Mouse (Mus musculus): ENCODE results near the gene Myo15b. TPM values are rescaled to one million over a fixed set of nuclear protein-coding genes. Genes with fewer than 3 reads are reported as not detected.

The Myo15b gene
- polyA plus RNA-seq, 1 experiment, result 12.1 TPM

DNA sequence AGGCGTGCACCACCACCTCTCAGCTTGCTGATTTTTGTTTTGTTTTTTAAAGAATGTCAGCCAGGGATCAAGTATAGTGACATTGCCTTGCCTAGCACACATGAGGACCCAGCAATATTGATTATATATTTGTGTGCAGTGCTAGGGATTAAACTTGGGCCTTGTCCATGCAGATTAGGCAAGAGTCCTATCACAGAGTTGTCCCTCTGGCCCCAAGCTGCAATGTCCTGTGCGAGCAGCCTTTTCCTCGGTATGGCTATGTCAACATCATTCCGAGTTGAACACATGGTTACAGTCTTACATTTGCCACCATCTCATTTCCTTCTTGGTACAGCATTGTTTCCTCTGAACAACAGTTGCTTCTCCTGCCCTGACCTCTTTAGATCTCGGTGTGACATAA, 60.9 kb downstream of the Myo15b start:
- TF ChIP-seq CTCF (IDR thresholded peaks at IDR 0.05; ENCODE audit: control insufficient read depth, insufficient read depth, insufficient replicate concordance, low read depth, low read length), result no peak
- TF ChIP-seq POLR2A (IDR thresholded peaks at IDR 0.05; ENCODE audit: control insufficient read depth, low read depth, low read length), result no peak
- H3K4me3 ChIP-seq (ENCODE audit: control insufficient read depth, low read depth, low read length), result no peak overlapping the region
- H3K27ac ChIP-seq (ENCODE audit: control insufficient read depth, insufficient read depth, low read depth, low read length), result no peak overlapping the region
- no peaks in the 10 kb centered on the region for H3K27me3 ChIP-seq (ENCODE audit: control insufficient read depth, insufficient read depth, low read length)
- H3K36me3 ChIP-seq (ENCODE audit: control insufficient read depth, insufficient read depth, low read length), result peaks cover 2% of the 10 kb centered on the region; the same call in 1 of the 2 replicates
- no peaks in the 10 kb centered on the region for H3K4me1 ChIP-seq (ENCODE audit: control insufficient read depth, insufficient read depth, low read length)

DNA sequence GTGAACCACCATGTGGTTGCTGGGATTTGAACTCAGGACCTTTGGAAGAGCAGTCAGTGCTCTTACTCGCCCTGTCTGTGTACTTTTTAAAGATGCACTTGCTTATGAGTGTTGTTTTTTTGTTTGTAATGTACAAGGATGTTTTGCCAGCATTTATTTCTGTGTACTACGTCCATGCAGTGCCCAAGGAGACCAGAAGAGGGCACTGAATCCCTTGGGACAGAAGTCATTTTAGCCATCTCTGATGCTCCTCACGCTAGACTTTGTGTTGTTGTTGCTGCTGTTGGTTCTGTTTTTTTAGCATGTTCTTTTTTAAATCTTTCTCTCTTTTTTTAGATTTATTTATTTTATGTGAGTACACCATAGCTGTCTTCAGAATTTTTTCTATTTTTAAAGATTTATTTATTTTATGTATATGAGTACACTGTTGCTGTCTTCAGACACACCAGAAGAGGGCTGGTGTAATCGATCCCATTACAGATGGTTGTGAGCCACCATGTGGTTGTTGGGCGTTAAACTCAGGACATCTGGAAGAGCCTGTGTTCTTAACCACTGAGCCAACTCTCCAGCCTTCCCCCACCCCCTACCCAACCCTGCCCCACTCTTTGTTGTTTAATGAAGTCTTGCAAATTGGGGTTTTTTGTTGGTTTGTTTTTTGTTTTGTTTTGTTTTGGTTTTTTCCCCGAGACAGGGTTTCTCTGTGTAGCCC, 62.1 kb downstream of the Myo15b start:
- no peaks in the 10 kb centered on the region for H3K27me3 ChIP-seq (ENCODE audit: control insufficient read depth, insufficient read depth, low read length)
- H3K4me3 ChIP-seq (ENCODE audit: control insufficient read depth, low read depth, low read length), result no peak overlapping the region
- H3K27ac ChIP-seq (ENCODE audit: control insufficient read depth, insufficient read depth, low read depth, low read length), result no peak overlapping the region
- no peaks in the 10 kb centered on the region for H3K4me1 ChIP-seq (ENCODE audit: control insufficient read depth, insufficient read depth, low read length)
- TF ChIP-seq CTCF (IDR thresholded peaks at IDR 0.05; ENCODE audit: control insufficient read depth, insufficient read depth, insufficient replicate concordance, low read depth, low read length), result no peak
- TF ChIP-seq POLR2A (IDR thresholded peaks at IDR 0.05; ENCODE audit: control insufficient read depth, low read depth, low read length), result no peak
- peaks cover 2% of the 10 kb centered on the region; the same call in 1 of the 2 replicates for H3K36me3 ChIP-seq (ENCODE audit: control insufficient read depth, insufficient read depth, low read length)

DNA sequence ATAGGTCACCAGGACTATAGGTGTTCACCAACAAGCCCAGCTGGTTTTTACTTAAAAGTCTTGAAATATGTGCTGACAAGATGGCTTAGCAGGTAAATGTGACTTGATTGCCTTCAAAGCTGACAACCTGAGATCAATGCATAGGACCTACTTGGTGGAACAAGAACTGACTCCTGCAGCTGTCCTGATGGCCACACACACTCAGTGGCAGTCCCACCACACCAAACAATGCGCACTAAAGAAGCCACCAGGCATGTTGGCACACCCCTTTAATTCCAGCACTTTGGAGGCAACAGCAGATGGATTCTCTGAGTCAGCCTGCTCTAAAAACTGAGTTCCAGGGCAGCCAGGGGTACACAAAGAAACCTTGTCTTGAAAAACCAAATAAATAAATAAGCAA, 63.8 kb downstream of the Myo15b start:
- Histone ChIP-seq H3K36me3 (ENCODE audit: control insufficient read depth, insufficient read depth, low read length) (peaks cover 2% of the 10 kb centered on the region; the same call in 1 of the 2 replicates), H3K4me3 (ENCODE audit: control insufficient read depth, low read depth, low read length) (no peak overlapping the region), H3K27me3 (ENCODE audit: control insufficient read depth, insufficient read depth, low read length) (no peaks in the 10 kb centered on the region), H3K27ac (ENCODE audit: control insufficient read depth, insufficient read depth, low read depth, low read length) (no peak overlapping the region), H3K4me1 (ENCODE audit: control insufficient read depth, insufficient read depth, low read length) (no peaks in the 10 kb centered on the region)
- TF ChIP-seq POLR2A (IDR thresholded peaks at IDR 0.05; ENCODE audit: control insufficient read depth, low read depth, low read length), result no peak
- TF ChIP-seq CTCF (IDR thresholded peaks at IDR 0.05; ENCODE audit: control insufficient read depth, insufficient read depth, insufficient replicate concordance, low read depth, low read length), result no peak

DNA sequence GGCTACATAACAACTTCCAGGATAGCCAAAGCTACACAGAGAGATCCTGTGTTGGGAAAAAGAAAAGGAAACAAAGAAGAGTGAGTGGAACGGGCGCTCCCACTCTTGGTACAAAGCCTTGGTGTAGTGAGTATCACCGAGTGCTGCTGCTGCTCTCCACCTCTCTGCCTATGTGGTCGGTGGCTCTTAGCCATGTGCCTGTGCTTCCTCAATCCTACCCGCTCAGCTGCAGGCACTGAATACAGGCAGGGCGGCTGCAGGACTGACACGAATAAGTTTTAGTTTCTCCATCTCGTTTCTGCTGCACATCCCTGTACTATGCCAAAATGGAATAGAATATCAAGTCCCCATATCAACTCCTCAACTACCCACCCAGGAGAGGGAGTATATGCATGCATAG, 70.8 kb downstream of the Myo15b start:
- Histone ChIP-seq H3K36me3 (ENCODE audit: control insufficient read depth, insufficient read depth, low read length) (peaks cover 2% of the 10 kb centered on the region; the same call in 1 of the 2 replicates), H3K27me3 (ENCODE audit: control insufficient read depth, insufficient read depth, low read length) (no peaks in the 10 kb centered on the region), H3K27ac (ENCODE audit: control insufficient read depth, insufficient read depth, low read depth, low read length) (no peak overlapping the region), H3K4me1 (ENCODE audit: control insufficient read depth, insufficient read depth, low read length) (peaks cover 4% of the 10 kb centered on the region; the same call in 1 of the 2 replicates), H3K4me3 (ENCODE audit: control insufficient read depth, low read depth, low read length) (no peak overlapping the region)
- TF ChIP-seq CTCF (IDR thresholded peaks at IDR 0.05; ENCODE audit: control insufficient read depth, insufficient read depth, insufficient replicate concordance, low read depth, low read length), result no peak
- TF ChIP-seq POLR2A (IDR thresholded peaks at IDR 0.05; ENCODE audit: control insufficient read depth, low read depth, low read length), result no peak

DNA sequence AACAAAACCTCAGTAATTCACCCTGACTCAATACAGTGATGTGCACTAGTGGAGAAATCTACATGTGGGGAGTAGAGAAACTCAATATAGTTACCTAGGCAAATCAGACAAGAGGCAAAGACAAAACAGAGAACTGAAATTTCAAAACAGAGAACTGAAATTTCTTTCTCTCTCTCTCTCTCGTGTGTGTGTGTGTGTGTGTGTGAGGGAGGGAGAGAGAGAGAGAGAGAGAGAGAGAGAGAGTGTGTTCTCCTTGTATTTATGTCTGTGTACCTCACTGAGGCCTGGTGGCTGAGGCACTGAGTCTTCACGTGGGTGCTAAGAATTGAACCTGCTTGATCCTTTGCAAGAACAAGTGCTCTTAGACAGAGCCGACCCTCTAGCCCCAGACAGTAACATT, 71.6 kb downstream of the Myo15b start:
- no peak for TF ChIP-seq CTCF (IDR thresholded peaks at IDR 0.05; ENCODE audit: control insufficient read depth, insufficient read depth, insufficient replicate concordance, low read depth, low read length)
- TF ChIP-seq POLR2A (IDR thresholded peaks at IDR 0.05; ENCODE audit: control insufficient read depth, low read depth, low read length), result no peak
- peaks cover 4% of the 10 kb centered on the region; the same call in 1 of the 2 replicates for H3K4me1 ChIP-seq (ENCODE audit: control insufficient read depth, insufficient read depth, low read length)
- peaks cover 2% of the 10 kb centered on the region; the same call in 1 of the 2 replicates for H3K36me3 ChIP-seq (ENCODE audit: control insufficient read depth, insufficient read depth, low read length)
- no peak overlapping the region for H3K27ac ChIP-seq (ENCODE audit: control insufficient read depth, insufficient read depth, low read depth, low read length)
- H3K27me3 ChIP-seq (ENCODE audit: control insufficient read depth, insufficient read depth, low read length), result no peaks in the 10 kb centered on the region
- H3K4me3 ChIP-seq (ENCODE audit: control insufficient read depth, low read depth, low read length), result no peak overlapping the region

DNA sequence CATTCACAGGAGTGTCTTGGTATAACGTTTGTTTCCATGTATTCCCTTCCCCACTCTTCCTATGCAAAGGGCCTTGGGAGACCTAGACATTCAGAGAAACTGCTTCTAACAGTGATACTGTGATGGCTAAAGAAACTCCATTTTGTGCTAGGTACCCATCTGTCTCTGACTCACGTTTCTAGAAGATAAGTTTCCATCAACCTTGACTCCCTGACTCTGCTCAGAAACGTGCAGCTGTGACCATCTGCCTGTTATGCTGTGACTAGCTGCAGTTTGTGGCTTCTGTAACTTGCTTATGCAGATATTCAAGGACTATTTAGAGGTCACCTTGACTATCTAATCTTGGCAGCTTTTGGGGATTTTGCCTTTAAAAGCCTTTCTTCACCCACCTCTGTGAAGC, 73.0 kb downstream of the Myo15b start:
- Histone ChIP-seq H3K27me3 (ENCODE audit: control insufficient read depth, insufficient read depth, low read length) (no peaks in the 10 kb centered on the region), H3K27ac (ENCODE audit: control insufficient read depth, insufficient read depth, low read depth, low read length) (no peak overlapping the region), H3K4me3 (ENCODE audit: control insufficient read depth, low read depth, low read length) (peak overlapping the region; percentile 48; the same call in 1 of the 2 replicates), H3K4me1 (ENCODE audit: control insufficient read depth, insufficient read depth, low read length) (peaks cover 6% of the 10 kb centered on the region), H3K36me3 (ENCODE audit: control insufficient read depth, insufficient read depth, low read length) (peaks cover 2% of the 10 kb centered on the region; the same call in 1 of the 2 replicates)
- TF ChIP-seq POLR2A (IDR thresholded peaks at IDR 0.05; ENCODE audit: control insufficient read depth, low read depth, low read length) (no peak), CTCF (IDR thresholded peaks at IDR 0.05; ENCODE audit: control insufficient read depth, insufficient read depth, insufficient replicate concordance, low read depth, low read length) (no peak)

DNA sequence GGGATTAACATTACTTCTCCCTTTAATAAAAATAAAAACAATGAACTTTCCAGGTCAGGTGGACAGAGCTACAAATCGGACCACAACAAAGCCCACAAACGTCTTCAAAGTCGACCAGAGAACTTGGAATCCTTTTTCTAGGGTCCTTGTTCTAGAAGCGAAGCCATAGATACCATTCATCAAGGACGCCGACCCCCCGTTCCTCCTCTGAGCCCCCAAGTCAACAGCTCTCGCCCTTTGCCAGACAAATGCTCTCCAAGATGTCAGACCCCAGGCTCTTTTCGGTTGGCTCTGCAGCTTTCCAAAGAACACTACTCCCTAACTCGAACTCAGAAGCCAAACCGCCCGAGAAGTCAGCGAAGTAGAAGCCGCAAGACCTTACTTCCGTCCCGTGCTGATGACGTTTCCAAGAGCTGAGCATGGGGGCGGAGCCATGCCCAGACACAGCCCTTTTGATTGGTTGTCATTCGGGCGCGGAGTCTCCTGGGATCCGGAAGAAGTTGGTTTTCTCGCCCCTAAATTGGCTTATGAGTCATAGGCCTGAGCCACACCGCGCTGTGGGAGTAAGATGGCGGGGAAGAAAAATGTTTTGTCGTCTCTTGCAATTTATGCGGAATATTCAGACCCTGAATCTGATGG, 75.0 kb downstream of the Myo15b start, which contains the start of the genes Sap30bp and Recql5:
Gene Sap30bp, plus strand, starts transcription at position 175 of the 639 bp plus-strand sequence.
Gene Recql5, minus strand, starts transcription at position 370 of the 639 bp plus-strand sequence.
- Histone ChIP-seq H3K27ac (ENCODE audit: control insufficient read depth, insufficient read depth, low read depth, low read length) (peak within 1 kb of the TSS; percentile 82), H3K27me3 (ENCODE audit: control insufficient read depth, insufficient read depth, low read length) (no peaks in the 10 kb centered on the region), H3K4me3 (ENCODE audit: control insufficient read depth, low read depth, low read length) (peak within 1 kb of the TSS; percentile 87), H3K4me1 (ENCODE audit: control insufficient read depth, insufficient read depth, low read length) (peaks cover 6% of the 10 kb centered on the region), H3K36me3 (ENCODE audit: control insufficient read depth, insufficient read depth, low read length) (peaks cover 3% of the 10 kb centered on the region)
- TF ChIP-seq POLR2A (IDR thresholded peaks at IDR 0.05; ENCODE audit: control insufficient read depth, low read depth, low read length) (peak; percentile 56; the same call in 1 of the 2 replicates), CTCF (IDR thresholded peaks at IDR 0.05; ENCODE audit: control insufficient read depth, insufficient read depth, insufficient replicate concordance, low read depth, low read length) (no peak)
